Mouse (Mus musculus): ENCODE results near the gene B830017H08Rik. TPM values are rescaled to one million over a fixed set of nuclear protein-coding genes. Genes with fewer than 3 reads are reported as not detected.

Gene B830017H08Rik
- polyA plus RNA-seq, 1 experiment: not detected

DNA sequence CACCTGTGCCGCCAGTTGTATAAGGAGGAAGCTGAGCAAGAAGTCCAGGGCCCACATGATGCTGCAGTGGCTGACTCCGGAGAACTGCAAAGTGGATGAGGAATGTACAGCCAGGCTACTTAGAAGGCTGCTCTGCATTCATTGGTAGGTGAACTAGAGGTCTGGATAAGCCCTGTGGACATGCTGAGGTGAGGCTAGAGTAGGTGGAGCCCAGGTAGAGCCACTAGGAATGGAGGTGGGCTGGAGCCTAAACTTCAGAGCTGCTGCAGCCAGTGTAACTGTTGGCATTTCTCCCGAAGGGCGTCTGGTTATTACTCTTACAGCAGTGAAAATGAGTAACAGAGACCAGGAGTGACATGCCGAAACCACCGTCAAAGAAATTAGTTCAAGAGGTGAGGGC is 5.1 kb downstream of the B830017H08Rik start, which contains the start of gene Car15:
TSS of gene Car15 (minus strand) at position 314 of the 400 bp plus-strand sequence.
- TF ChIP-seq CTCF (IDR thresholded peaks at IDR 0.05; ENCODE audit: low read depth, low read length) (no peak), POLR2A (IDR thresholded peaks at IDR 0.05; ENCODE audit: insufficient read depth, low read length) (no peak), EP300 (IDR thresholded peaks at IDR 0.05; ENCODE audit: insufficient read depth, low read depth, low read length) (no peak)
- Histone ChIP-seq H3K9me3 (replicated peaks; ENCODE audit: control insufficient read depth, insufficient read depth, low read length, poor library complexity, severe bottlenecking) (no peaks in the 10 kb centered on the region), H3K4me3 (ENCODE audit: low read depth, low read length) (no peak within 1 kb of the TSS), H3K36me3 (ENCODE audit: control insufficient read depth, insufficient read depth, low read length, poor library complexity, severe bottlenecking) (no peaks in the 10 kb centered on the region), H3K4me1 (ENCODE audit: control insufficient read depth, insufficient read depth, low read length) (peaks cover 2% of the 10 kb centered on the region), H3K27me3 (ENCODE audit: control insufficient read depth, insufficient read depth, low read length, poor library complexity, severe bottlenecking) (peaks cover 9% of the 10 kb centered on the region), H3K9ac (ENCODE audit: low read depth, poor library complexity, severe bottlenecking) (no peak within 1 kb of the TSS), H3K27ac (ENCODE audit: insufficient read depth, low read length) (no peak within 1 kb of the TSS)

GRCm38 (mm10) chr16:17839976-17840375 is 7.1 kb downstream of the B830017H08Rik start:
- TF ChIP-seq CTCF (IDR thresholded peaks at IDR 0.05; ENCODE audit: low read depth, low read length) (no peak), POLR2A (IDR thresholded peaks at IDR 0.05; ENCODE audit: insufficient read depth, low read length) (no peak), EP300 (IDR thresholded peaks at IDR 0.05; ENCODE audit: insufficient read depth, low read depth, low read length) (no peak)
- Histone ChIP-seq H3K36me3 (ENCODE audit: control insufficient read depth, insufficient read depth, low read length, poor library complexity, severe bottlenecking) (peaks cover 6% of the 10 kb centered on the region), H3K27ac (ENCODE audit: insufficient read depth, low read length) (no peak overlapping the region)

GRCm38 (mm10) chr16:17842437-17842836 is 9.5 kb downstream of the B830017H08Rik start:
- Histone ChIP-seq H3K27ac (ENCODE audit: insufficient read depth, low read length) (no peak overlapping the region), H3K36me3 (ENCODE audit: control insufficient read depth, insufficient read depth, low read length, poor library complexity, severe bottlenecking) (peaks cover 6% of the 10 kb centered on the region), H3K9ac (ENCODE audit: low read depth, poor library complexity, severe bottlenecking) (no peak overlapping the region), H3K9me3 (replicated peaks; ENCODE audit: control insufficient read depth, insufficient read depth, low read length, poor library complexity, severe bottlenecking) (no peaks in the 10 kb centered on the region), H3K27me3 (ENCODE audit: control insufficient read depth, insufficient read depth, low read length, poor library complexity, severe bottlenecking) (no peaks in the 10 kb centered on the region), H3K4me1 (ENCODE audit: control insufficient read depth, insufficient read depth, low read length) (no peaks in the 10 kb centered on the region), H3K4me3 (ENCODE audit: low read depth, low read length) (no peak overlapping the region)
- TF ChIP-seq POLR2A (IDR thresholded peaks at IDR 0.05; ENCODE audit: insufficient read depth, low read length) (no peak), CTCF (IDR thresholded peaks at IDR 0.05; ENCODE audit: low read depth, low read length) (no peak), EP300 (IDR thresholded peaks at IDR 0.05; ENCODE audit: insufficient read depth, low read depth, low read length) (no peak)

More at GRCm38 (mm10) chr16:17839976-17840375, 7.1 kb downstream of the B830017H08Rik start:
- Histone ChIP-seq H3K4me3 (ENCODE audit: low read depth, low read length) (no peak overlapping the region), H3K9ac (ENCODE audit: low read depth, poor library complexity, severe bottlenecking) (no peak overlapping the region), H3K27me3 (ENCODE audit: control insufficient read depth, insufficient read depth, low read length, poor library complexity, severe bottlenecking) (no peaks in the 10 kb centered on the region; the same call in 1 of the 2 replicates), H3K9me3 (replicated peaks; ENCODE audit: control insufficient read depth, insufficient read depth, low read length, poor library complexity, severe bottlenecking) (no peaks in the 10 kb centered on the region), H3K4me1 (ENCODE audit: control insufficient read depth, insufficient read depth, low read length) (no peaks in the 10 kb centered on the region)

DNA sequence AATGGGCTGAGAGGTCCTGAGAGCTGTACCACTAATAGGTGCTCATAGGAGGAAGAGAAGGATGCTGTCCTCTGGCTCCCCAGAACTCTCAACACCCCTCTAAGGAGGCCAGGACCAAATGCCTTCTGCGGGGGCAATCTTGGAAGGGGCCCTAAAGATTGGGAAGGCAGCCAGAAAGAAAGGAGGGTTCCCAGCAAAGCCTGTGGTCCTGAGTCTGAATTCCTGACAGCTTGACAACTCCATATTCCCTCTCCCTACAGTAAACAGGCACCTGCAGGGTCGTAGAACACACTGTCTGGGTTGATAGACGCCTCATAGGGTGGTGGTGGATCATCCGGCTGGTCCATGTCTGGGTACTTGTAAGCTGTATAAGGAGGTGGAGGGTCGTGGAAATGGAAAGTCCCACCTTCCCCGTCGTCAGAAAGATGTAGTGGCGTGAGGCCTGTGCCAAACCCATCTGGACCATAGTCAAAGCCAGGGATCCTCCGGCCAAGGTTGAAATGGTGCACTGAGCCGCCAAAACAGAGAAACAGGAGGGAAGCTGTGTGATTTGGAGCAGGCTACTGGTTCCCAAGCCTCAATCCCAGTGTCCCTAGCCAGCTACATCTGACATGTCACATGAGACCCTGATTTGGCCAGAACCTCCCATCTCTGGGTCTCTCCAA is 10.9 kb downstream of the B830017H08Rik start:
- no peak overlapping the region for H3K27ac ChIP-seq (ENCODE audit: insufficient read depth, low read length)
- no peaks in the 10 kb centered on the region for H3K27me3 ChIP-seq (ENCODE audit: control insufficient read depth, insufficient read depth, low read length, poor library complexity, severe bottlenecking)
- peaks cover 10% of the 10 kb centered on the region for H3K36me3 ChIP-seq (ENCODE audit: control insufficient read depth, insufficient read depth, low read length, poor library complexity, severe bottlenecking)
- H3K9me3 ChIP-seq (replicated peaks; ENCODE audit: control insufficient read depth, insufficient read depth, low read length, poor library complexity, severe bottlenecking): no peaks in the 10 kb centered on the region
- no peaks in the 10 kb centered on the region for H3K4me1 ChIP-seq (ENCODE audit: control insufficient read depth, insufficient read depth, low read length)
- H3K4me3 ChIP-seq (ENCODE audit: low read depth, low read length): no peak overlapping the region
- no peak for TF ChIP-seq POLR2A (IDR thresholded peaks at IDR 0.05; ENCODE audit: insufficient read depth, low read length)
- no peak for TF ChIP-seq EP300 (IDR thresholded peaks at IDR 0.05; ENCODE audit: insufficient read depth, low read depth, low read length)
- no peak for TF ChIP-seq CTCF (IDR thresholded peaks at IDR 0.05; ENCODE audit: low read depth, low read length)
- H3K9ac ChIP-seq (ENCODE audit: low read depth, poor library complexity, severe bottlenecking): no peak overlapping the region

DNA sequence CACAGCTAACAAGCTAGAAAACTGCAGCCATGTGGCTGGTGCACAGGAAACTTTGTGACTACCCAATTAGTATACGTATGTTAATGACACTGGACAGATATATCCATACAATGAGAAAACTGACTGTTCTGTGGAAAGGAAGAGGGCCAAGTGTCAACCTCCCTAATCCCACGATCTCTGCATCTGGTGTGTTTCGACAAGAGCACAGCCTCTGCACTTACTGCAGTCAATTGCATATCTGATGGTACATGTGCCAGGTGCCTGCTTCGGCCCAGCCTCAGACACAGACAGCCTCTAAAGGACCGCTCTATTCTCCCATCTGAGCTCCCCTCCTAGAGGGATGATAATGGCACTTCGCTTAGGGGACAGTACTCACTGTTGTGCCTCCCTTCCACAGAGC is 15.5 kb downstream of the B830017H08Rik start:
- TF ChIP-seq EP300 (IDR thresholded peaks at IDR 0.05; ENCODE audit: insufficient read depth, low read depth, low read length): no peak
- no peak for TF ChIP-seq POLR2A (IDR thresholded peaks at IDR 0.05; ENCODE audit: insufficient read depth, low read length)
- TF ChIP-seq CTCF (IDR thresholded peaks at IDR 0.05; ENCODE audit: low read depth, low read length): no peak
- Histone ChIP-seq H3K9ac (ENCODE audit: low read depth, poor library complexity, severe bottlenecking) (no peak overlapping the region), H3K4me1 (ENCODE audit: control insufficient read depth, insufficient read depth, low read length) (no peaks in the 10 kb centered on the region)

GRCm38 (mm10) chr16:17848928-17849327 is 16.0 kb downstream of the B830017H08Rik start:
- no peak overlapping the region for H3K27ac ChIP-seq (ENCODE audit: insufficient read depth, low read length)
- no peaks in the 10 kb centered on the region for H3K27me3 ChIP-seq (ENCODE audit: control insufficient read depth, insufficient read depth, low read length, poor library complexity, severe bottlenecking)
- H3K9ac ChIP-seq (ENCODE audit: low read depth, poor library complexity, severe bottlenecking): no peak overlapping the region
- H3K9me3 ChIP-seq (replicated peaks; ENCODE audit: control insufficient read depth, insufficient read depth, low read length, poor library complexity, severe bottlenecking): no peaks in the 10 kb centered on the region
- TF ChIP-seq CTCF (IDR thresholded peaks at IDR 0.05; ENCODE audit: low read depth, low read length) (peak; percentile 53), EP300 (IDR thresholded peaks at IDR 0.05; ENCODE audit: insufficient read depth, low read depth, low read length) (no peak)
- no peak overlapping the region for H3K4me3 ChIP-seq (ENCODE audit: low read depth, low read length)
- peaks cover 15% of the 10 kb centered on the region for H3K36me3 ChIP-seq (ENCODE audit: control insufficient read depth, insufficient read depth, low read length, poor library complexity, severe bottlenecking)
- H3K4me1 ChIP-seq (ENCODE audit: control insufficient read depth, insufficient read depth, low read length): no peaks in the 10 kb centered on the region

More for the DNA sequence above, 15.5 kb downstream of the B830017H08Rik start:
- H3K27ac ChIP-seq (ENCODE audit: insufficient read depth, low read length): no peak overlapping the region
- peaks cover 15% of the 10 kb centered on the region for H3K36me3 ChIP-seq (ENCODE audit: control insufficient read depth, insufficient read depth, low read length, poor library complexity, severe bottlenecking)
- no peaks in the 10 kb centered on the region for H3K27me3 ChIP-seq (ENCODE audit: control insufficient read depth, insufficient read depth, low read length, poor library complexity, severe bottlenecking)
- no peaks in the 10 kb centered on the region for H3K9me3 ChIP-seq (replicated peaks; ENCODE audit: control insufficient read depth, insufficient read depth, low read length, poor library complexity, severe bottlenecking)
- no peak overlapping the region for H3K4me3 ChIP-seq (ENCODE audit: low read depth, low read length)
